Mouse (Mus musculus) liver, embryonic 14.5 days (tissue): ENCODE measurements at regions not wholly inside any gene's neighbourhood (a gene's known extent, or its start where the extent isn't known, plus 50 kb on each side); places are given as distances from the start of the nearest gene placed in this dataset.

Experiments
- CTCF ChIP-seq: IDR thresholded peaks from 2 replicates; pipeline ENCODE4 v1.5.1; 2016; ENCODE audit warnings: antibody characterized with exemption, low read depth, control low read depth
- EP300 ChIP-seq: IDR thresholded peaks from 2 replicates; pipeline ENCODE4 v1.6.1; 2016; ENCODE audit warnings: antibody characterized with exemption, low read depth

DNA sequence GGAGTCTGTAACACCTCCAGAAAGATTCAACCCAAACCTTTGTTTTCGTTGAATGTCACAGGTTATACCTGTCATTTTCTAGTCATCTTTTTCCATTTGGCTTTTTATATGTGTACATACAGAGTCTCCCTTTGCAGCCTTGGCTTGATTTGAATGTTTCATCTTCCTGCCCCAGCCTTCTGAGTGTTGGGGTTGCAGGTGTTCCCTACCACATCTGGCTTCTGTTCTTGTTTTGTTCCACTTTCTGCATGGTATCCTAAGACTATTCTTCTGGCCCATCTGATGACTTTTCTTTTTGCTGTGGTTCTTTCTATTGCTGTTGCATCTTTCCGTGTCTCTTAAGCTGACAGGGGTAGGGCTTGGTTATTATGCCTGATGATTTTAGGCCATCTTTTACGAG, 111.3 kb upstream of the Gnao1 start:
- TF ChIP-seq CTCF = no peak
- no peak for TF ChIP-seq EP300
